Mouse (Mus musculus) kidney, adult 2 months (tissue): Measurements from ENCODE around the gene Emc9.

Source experiments
- CTCF ChIP-seq: fragments of 200-500 bp; conservative IDR thresholded peaks from 2 replicates; pipeline ENCODE4 v1.5.1; 2011; ENCODE audit warnings: low read depth, mild to moderate bottlenecking, control low read depth, low read length, moderate library complexity, mixed read lengths; ENCODE audit not compliant: insufficient read depth, insufficient read length
- POLR2A ChIP-seq: fragments of 200-500 bp; IDR thresholded peaks from one replicate; pipeline ENCODE4 v1.6.1; 2011; ENCODE audit warnings: low read depth, low read length, control low read depth

DNA sequence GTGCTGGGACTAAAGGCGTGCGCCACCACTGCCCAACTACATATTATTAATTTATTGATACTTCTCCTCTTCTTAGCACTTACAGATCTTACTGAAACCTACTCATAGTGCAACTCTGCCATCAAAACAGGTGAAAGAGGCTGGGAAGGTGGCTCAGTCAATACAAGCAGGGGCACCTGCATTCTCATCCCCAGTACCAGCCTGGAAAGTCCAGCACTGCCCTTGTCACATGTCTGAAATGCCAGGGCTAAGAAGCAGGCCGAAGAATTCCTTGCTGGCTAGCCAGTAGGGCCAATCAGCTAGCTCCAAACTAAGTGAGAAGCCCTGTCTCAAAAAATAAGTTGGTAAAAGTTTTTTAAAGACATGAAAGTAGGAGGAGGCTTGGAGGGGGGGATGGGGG lies 27.5 kb downstream of the Emc9 start:
- TF ChIP-seq CTCF (no peak), POLR2A (no peak)
